Mouse (Mus musculus): ENCODE measurements at regions not wholly inside any gene's neighbourhood (a gene's known extent, or its start where the extent isn't known, plus 50 kb on each side); places are given as distances from the start of the nearest gene placed in this dataset.

- Histone ChIP-seq H3K27ac (no peak overlapping the region), H3K36me3 (ENCODE audit: insufficient read depth, low read length) (no peaks in the 10 kb centered on the region), H3K4me3 (ENCODE audit: low read length) (no peak overlapping the region), H3K9ac (replicated peaks; ENCODE audit: low read length) (no peak overlapping the region), H3K4me2 (ENCODE audit: low read depth, low read length) (no peak overlapping the region), H3K9me3 (ENCODE audit: low read length) (no peaks in the 10 kb centered on the region), H3K4me1 (ENCODE audit: insufficient read depth, low read length) (no peaks in the 10 kb centered on the region), H3K27me3 (ENCODE audit: insufficient read depth, low read length) (no peaks in the 10 kb centered on the region)
- ATAC-seq, result no peak
- WGBS, result 60% methylated on average over 3 of the region's 3 CpGs
- no peak for TF ChIP-seq CTCF (IDR thresholded peaks at IDR 0.05; ENCODE audit: low read depth)
- no peak for DNase-seq (ENCODE audit: low spot score)
These were observed 648.6 kb upstream of the Slit2 start for GRCm38 (mm10) chr5:47334299-47334698.

GRCm38 (mm10) chr5:47336511-47336910 lies 646.4 kb upstream of the Slit2 start:
- no peaks in the 10 kb centered on the region for H3K36me3 ChIP-seq (ENCODE audit: insufficient read depth, low read length)
- DNase-seq (ENCODE audit: low spot score), result no peak
- WGBS, result 68% methylated on average over 1 of the region's 1 CpGs
- no peak for ATAC-seq
- no peaks in the 10 kb centered on the region for H3K27me3 ChIP-seq (ENCODE audit: insufficient read depth, low read length)
- no peaks in the 10 kb centered on the region for H3K9me3 ChIP-seq (ENCODE audit: low read length)
- H3K4me1 ChIP-seq (ENCODE audit: insufficient read depth, low read length), result no peaks in the 10 kb centered on the region
- no peak overlapping the region for H3K4me2 ChIP-seq (ENCODE audit: low read depth, low read length)
- no peak overlapping the region for H3K4me3 ChIP-seq (ENCODE audit: low read length)
- H3K9ac ChIP-seq (replicated peaks; ENCODE audit: low read length), result no peak overlapping the region
- no peak overlapping the region for H3K27ac ChIP-seq
- no peak for TF ChIP-seq CTCF (IDR thresholded peaks at IDR 0.05; ENCODE audit: low read depth)

GRCm38 (mm10) chr5:47339807-47340206 lies 643.1 kb upstream of the Slit2 start:
- DNase-seq (ENCODE audit: low spot score) (no peak), ATAC-seq (no peak)
- H3K9me3 ChIP-seq (ENCODE audit: low read length), result no peaks in the 10 kb centered on the region
- no peaks in the 10 kb centered on the region for H3K4me1 ChIP-seq (ENCODE audit: insufficient read depth, low read length)
- H3K4me2 ChIP-seq (ENCODE audit: low read depth, low read length), result no peak overlapping the region
- H3K27ac ChIP-seq, result no peak overlapping the region
- H3K27me3 ChIP-seq (ENCODE audit: insufficient read depth, low read length), result no peaks in the 10 kb centered on the region
- H3K4me3 ChIP-seq (ENCODE audit: low read length), result no peak overlapping the region
- H3K9ac ChIP-seq (replicated peaks; ENCODE audit: low read length), result no peak overlapping the region
- no peaks in the 10 kb centered on the region for H3K36me3 ChIP-seq (ENCODE audit: insufficient read depth, low read length)
- WGBS, result 83% methylated on average over 6 of the region's 6 CpGs
- no peak for TF ChIP-seq CTCF (IDR thresholded peaks at IDR 0.05; ENCODE audit: low read depth)

- WGBS, result 85% methylated on average over 4 of the region's 4 CpGs
- no peak for ATAC-seq
These were observed 612.8 kb upstream of the Slit2 start for GRCm38 (mm10) chr5:47370184-47370583.

GRCm38 (mm10) chr5:47385930-47386329 lies 597.0 kb upstream of the Slit2 start:
- H3K4me2 ChIP-seq (ENCODE audit: low read depth, low read length), result no peak overlapping the region
- no peaks in the 10 kb centered on the region for H3K4me1 ChIP-seq (ENCODE audit: insufficient read depth, low read length)
- H3K36me3 ChIP-seq (ENCODE audit: insufficient read depth, low read length), result no peaks in the 10 kb centered on the region
- DNase-seq (ENCODE audit: low spot score), result no peak
- H3K9me3 ChIP-seq (ENCODE audit: low read length), result no peaks in the 10 kb centered on the region
- no peak for ATAC-seq
- H3K27me3 ChIP-seq (ENCODE audit: insufficient read depth, low read length), result no peaks in the 10 kb centered on the region
- no peak overlapping the region for H3K27ac ChIP-seq
- 28% methylated on average over 1 of the region's 1 CpGs for WGBS
- no peak overlapping the region for H3K9ac ChIP-seq (replicated peaks; ENCODE audit: low read length)
- no peak for TF ChIP-seq CTCF (IDR thresholded peaks at IDR 0.05; ENCODE audit: low read depth)
- H3K4me3 ChIP-seq (ENCODE audit: low read length), result no peak overlapping the region

More at GRCm38 (mm10) chr5:47370184-47370583, 612.8 kb upstream of the Slit2 start:
- Histone ChIP-seq H3K27ac (no peak overlapping the region), H3K4me1 (ENCODE audit: insufficient read depth, low read length) (no peaks in the 10 kb centered on the region), H3K36me3 (ENCODE audit: insufficient read depth, low read length) (no peaks in the 10 kb centered on the region), H3K9me3 (ENCODE audit: low read length) (no peaks in the 10 kb centered on the region), H3K27me3 (ENCODE audit: insufficient read depth, low read length) (no peaks in the 10 kb centered on the region), H3K4me2 (ENCODE audit: low read depth, low read length) (no peak overlapping the region), H3K9ac (replicated peaks; ENCODE audit: low read length) (no peak overlapping the region), H3K4me3 (ENCODE audit: low read length) (no peak overlapping the region)
- no peak for TF ChIP-seq CTCF (IDR thresholded peaks at IDR 0.05; ENCODE audit: low read depth)
- no peak for DNase-seq (ENCODE audit: low spot score)

GRCm38 (mm10) chr5:47386750-47387149 lies 596.2 kb upstream of the Slit2 start:
- Histone ChIP-seq H3K27ac (no peak overlapping the region), H3K4me3 (ENCODE audit: low read length) (no peak overlapping the region), H3K4me2 (ENCODE audit: low read depth, low read length) (no peak overlapping the region), H3K27me3 (ENCODE audit: insufficient read depth, low read length) (no peaks in the 10 kb centered on the region), H3K9ac (replicated peaks; ENCODE audit: low read length) (no peak overlapping the region), H3K36me3 (ENCODE audit: insufficient read depth, low read length) (no peaks in the 10 kb centered on the region), H3K9me3 (ENCODE audit: low read length) (no peaks in the 10 kb centered on the region), H3K4me1 (ENCODE audit: insufficient read depth, low read length) (no peaks in the 10 kb centered on the region)
- ATAC-seq (no peak), DNase-seq (ENCODE audit: low spot score) (no peak)
- 87% methylated on average over 5 of the region's 5 CpGs for WGBS
- TF ChIP-seq CTCF (IDR thresholded peaks at IDR 0.05; ENCODE audit: low read depth), result no peak

- no peak overlapping the region for H3K9ac ChIP-seq (replicated peaks; ENCODE audit: low read length)
- H3K36me3 ChIP-seq (ENCODE audit: insufficient read depth, low read length), result no peaks in the 10 kb centered on the region
- no peak for TF ChIP-seq CTCF (IDR thresholded peaks at IDR 0.05; ENCODE audit: low read depth)
- ATAC-seq (no peak), DNase-seq (ENCODE audit: low spot score) (no peak)
- H3K4me1 ChIP-seq (ENCODE audit: insufficient read depth, low read length), result no peaks in the 10 kb centered on the region
- no peaks in the 10 kb centered on the region for H3K27me3 ChIP-seq (ENCODE audit: insufficient read depth, low read length)
- 78% methylated on average over 2 of the region's 2 CpGs for WGBS
- no peak overlapping the region for H3K27ac ChIP-seq
- no peak overlapping the region for H3K4me3 ChIP-seq (ENCODE audit: low read length)
- no peak overlapping the region for H3K4me2 ChIP-seq (ENCODE audit: low read depth, low read length)
- H3K9me3 ChIP-seq (ENCODE audit: low read length), result no peaks in the 10 kb centered on the region
These were observed 592.2 kb upstream of the Slit2 start for GRCm38 (mm10) chr5:47390735-47391134.

All from hindbrain, postnatal 0 days (tissue).